Mouse (Mus musculus): ENCODE measurements around the gene Dph5. TPM values are rescaled to one million over a fixed set of nuclear protein-coding genes. Genes with fewer than 3 reads are reported as not detected.
"Not testable (repeated sequence)": the region's sequence is repeated elsewhere in the genome, so short reads cannot be mapped to it uniquely, and the experiment has no call there.

Gene Dph5
- polyA plus RNA-seq (2012; ENCODE audit: insufficient read depth, insufficient read length, missing spikeins): 11.9 and 12.4 TPM in 2 replicates

- peak within 1 kb of the TSS; percentile 97 for H3K27ac ChIP-seq (replicated peaks; ENCODE audit: low read depth, low read length)
- H3K4me3 ChIP-seq (ENCODE audit: insufficient read depth, low read depth, low read length): peak within 1 kb of the TSS; percentile 86
- H3K4me1 ChIP-seq (ENCODE audit: control insufficient read depth, insufficient read depth, insufficient read length, low read length): no peaks in the 10 kb centered on the region
These were observed at the start of gene Dph5 for GRCm38 (mm10) chr3:115887427-115888309. Gene Dph5, plus strand, starts transcription at chr3:115887837.

DNA sequence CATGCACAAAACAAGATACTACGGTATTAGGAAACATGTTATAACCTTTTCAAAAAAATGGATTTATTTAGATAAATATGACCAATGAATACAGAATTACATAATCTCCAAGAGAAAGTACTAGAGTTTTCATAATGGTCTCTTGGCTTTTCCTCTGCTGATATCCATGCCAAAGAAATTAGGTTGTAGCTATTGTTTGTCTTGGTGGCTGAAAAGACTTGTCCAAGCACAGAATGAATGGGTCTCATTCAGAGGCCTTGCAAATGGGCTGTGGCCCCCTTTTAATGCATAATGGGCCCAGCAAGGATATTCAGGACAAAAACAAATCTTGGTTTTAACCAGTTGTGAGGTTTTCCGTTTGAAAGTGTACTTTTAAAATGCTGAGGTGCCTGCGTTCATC is 43.1 kb upstream of the Dph5 start:
- Histone ChIP-seq H3K27ac (replicated peaks; ENCODE audit: low read depth, low read length) (no peak overlapping the region), H3K4me1 (ENCODE audit: control insufficient read depth, insufficient read depth, insufficient read length, low read length) (no peaks in the 10 kb centered on the region), H3K4me3 (ENCODE audit: insufficient read depth, low read depth, low read length) (no peak overlapping the region)

- Histone ChIP-seq H3K4me3 (ENCODE audit: insufficient read depth, low read depth, low read length) (no peak overlapping the region), H3K4me1 (ENCODE audit: control insufficient read depth, insufficient read depth, insufficient read length, low read length) (no peaks in the 10 kb centered on the region), H3K27ac (replicated peaks; ENCODE audit: low read depth, low read length) (no peak overlapping the region)
These were observed 42.5 kb upstream of the Dph5 start for GRCm38 (mm10) chr3:115845032-115845618.

GRCm38 (mm10) chr3:115845724-115846123 is 41.9 kb upstream of the Dph5 start:
- no peak overlapping the region for H3K27ac ChIP-seq (replicated peaks; ENCODE audit: low read depth, low read length)
- H3K4me3 ChIP-seq (ENCODE audit: insufficient read depth, low read depth, low read length): no peak overlapping the region
- H3K4me1 ChIP-seq (ENCODE audit: control insufficient read depth, insufficient read depth, insufficient read length, low read length): no peaks in the 10 kb centered on the region

DNA sequence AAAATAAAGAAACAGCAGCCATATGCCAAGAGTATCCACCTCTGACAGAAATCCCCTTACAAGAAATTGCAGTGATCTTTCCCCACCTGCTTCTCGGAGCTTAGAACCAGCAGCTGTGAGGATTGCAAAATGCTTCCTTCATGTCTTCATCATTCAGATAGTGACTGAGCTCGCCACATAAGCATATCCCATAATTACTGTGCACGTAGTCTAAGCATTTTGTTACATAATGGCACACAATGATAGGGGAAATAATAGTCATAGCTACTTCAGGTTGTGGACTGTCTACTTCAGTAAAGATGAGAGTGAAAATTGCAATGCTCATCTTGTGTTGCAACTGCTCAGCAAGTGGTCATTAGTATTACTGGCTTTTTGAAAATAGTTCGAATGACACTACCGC is 41.5 kb upstream of the Dph5 start:
- Histone ChIP-seq H3K27ac (replicated peaks; ENCODE audit: low read depth, low read length) (no peak overlapping the region), H3K4me3 (ENCODE audit: insufficient read depth, low read depth, low read length) (no peak overlapping the region), H3K4me1 (ENCODE audit: control insufficient read depth, insufficient read depth, insufficient read length, low read length) (no peaks in the 10 kb centered on the region)

GRCm38 (mm10) chr3:115848686-115849480 is 38.8 kb upstream of the Dph5 start:
- H3K27ac ChIP-seq (replicated peaks; ENCODE audit: low read depth, low read length): no peak overlapping the region
- H3K4me1 ChIP-seq (ENCODE audit: control insufficient read depth, insufficient read depth, insufficient read length, low read length): no peaks in the 10 kb centered on the region
- no peak overlapping the region for H3K4me3 ChIP-seq (ENCODE audit: insufficient read depth, low read depth, low read length)

DNA sequence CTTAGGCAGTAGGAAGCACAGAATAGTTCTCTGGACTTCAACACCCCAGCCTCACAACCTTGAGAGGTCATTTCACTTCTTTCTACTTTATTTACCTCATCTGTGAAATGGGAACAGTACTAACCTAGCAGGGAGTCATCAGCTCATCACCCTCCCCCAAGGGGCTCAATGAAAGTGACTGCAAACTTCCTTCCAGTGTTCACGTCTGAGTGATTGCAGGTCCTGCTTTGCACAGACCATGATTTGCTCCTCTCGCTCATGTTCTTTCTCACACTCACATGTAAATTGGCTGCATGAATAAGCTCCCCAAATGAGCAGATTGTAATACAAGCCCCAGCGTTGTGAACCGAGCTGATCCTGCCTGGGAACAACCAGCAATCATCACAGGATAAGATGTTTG is 36.7 kb upstream of the Dph5 start:
- no peak overlapping the region for H3K4me3 ChIP-seq (ENCODE audit: insufficient read depth, low read depth, low read length)
- no peak overlapping the region for H3K27ac ChIP-seq (replicated peaks; ENCODE audit: low read depth, low read length)
- H3K4me1 ChIP-seq (ENCODE audit: control insufficient read depth, insufficient read depth, insufficient read length, low read length): no peaks in the 10 kb centered on the region

- H3K4me1 ChIP-seq (ENCODE audit: control insufficient read depth, insufficient read depth, insufficient read length, low read length): peaks cover 4% of the 10 kb centered on the region; the same call in 1 of the 2 replicates
- no peak overlapping the region for H3K4me3 ChIP-seq (ENCODE audit: insufficient read depth, low read depth, low read length)
- no peak overlapping the region for H3K27ac ChIP-seq (replicated peaks; ENCODE audit: low read depth, low read length)
These were observed 32.9 kb upstream of the Dph5 start for GRCm38 (mm10) chr3:115854672-115855191.

GRCm38 (mm10) chr3:115855576-115855975 is 32.1 kb upstream of the Dph5 start:
- Histone ChIP-seq H3K4me1 (ENCODE audit: control insufficient read depth, insufficient read depth, insufficient read length, low read length) (peaks cover 4% of the 10 kb centered on the region; the same call in 1 of the 2 replicates), H3K4me3 (ENCODE audit: insufficient read depth, low read depth, low read length) (no peak overlapping the region), H3K27ac (replicated peaks; ENCODE audit: low read depth, low read length) (no peak overlapping the region)

- H3K4me3 ChIP-seq (ENCODE audit: insufficient read depth, low read depth, low read length): no peak overlapping the region
- peaks cover 4% of the 10 kb centered on the region; the same call in 1 of the 2 replicates for H3K4me1 ChIP-seq (ENCODE audit: control insufficient read depth, insufficient read depth, insufficient read length, low read length)
- H3K27ac ChIP-seq (replicated peaks; ENCODE audit: low read depth, low read length): no peak overlapping the region
These were observed 31.1 kb upstream of the Dph5 start for GRCm38 (mm10) chr3:115856484-115857022.

DNA sequence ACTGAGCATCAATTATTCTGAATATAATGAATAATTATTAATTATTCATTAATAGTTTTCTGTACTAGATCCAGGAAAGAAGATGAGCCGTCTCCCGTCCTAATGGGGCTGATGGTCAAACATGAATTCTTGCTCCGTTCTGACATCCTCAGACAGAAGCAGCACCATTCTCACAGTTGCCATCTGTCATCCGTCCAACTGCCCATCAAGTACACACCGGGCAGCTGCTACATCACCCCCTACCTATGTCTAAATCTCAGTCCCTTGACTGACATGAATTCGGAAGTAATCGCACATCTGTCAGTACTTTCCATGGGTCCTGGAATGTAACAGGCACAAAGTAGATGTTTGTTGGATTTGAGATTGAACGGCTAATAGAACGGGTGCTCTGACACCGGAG is 30.2 kb upstream of the Dph5 start:
- Histone ChIP-seq H3K27ac (replicated peaks; ENCODE audit: low read depth, low read length) (no peak overlapping the region), H3K4me3 (ENCODE audit: insufficient read depth, low read depth, low read length) (no peak overlapping the region)

DNA sequence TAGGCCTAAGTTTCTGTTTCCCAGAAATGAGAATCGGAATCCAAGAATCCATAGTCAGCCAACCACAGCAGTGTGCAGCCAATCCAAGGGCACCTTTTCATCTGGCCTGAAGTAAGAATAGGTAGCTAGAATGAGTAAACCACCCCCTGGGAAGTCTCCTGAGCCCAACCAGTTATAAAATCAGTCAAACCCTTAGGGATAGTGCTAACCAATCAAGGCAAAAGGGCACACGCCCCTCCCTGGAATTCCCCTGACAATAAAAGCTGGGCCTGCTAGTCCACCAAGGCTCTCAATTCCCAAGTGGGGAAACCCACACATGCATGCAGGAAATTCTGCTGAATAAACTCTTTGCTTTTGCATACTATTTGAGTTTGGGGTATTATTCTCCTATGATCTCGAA is 28.8 kb upstream of the Dph5 start:
- Histone ChIP-seq H3K4me1 (ENCODE audit: control insufficient read depth, insufficient read depth, insufficient read length, low read length) (peaks cover 4% of the 10 kb centered on the region; the same call in 1 of the 2 replicates), H3K27ac (replicated peaks; ENCODE audit: low read depth, low read length) (0 out of 2 replicates have a peak overlapping the region, but pooled peaks have one; percentile 2), H3K4me3 (ENCODE audit: insufficient read depth, low read depth, low read length) (no peak overlapping the region)

More for the DNA sequence above, 30.2 kb upstream of the Dph5 start:
- peaks cover 4% of the 10 kb centered on the region; the same call in 1 of the 2 replicates for H3K4me1 ChIP-seq (ENCODE audit: control insufficient read depth, insufficient read depth, insufficient read length, low read length)

DNA sequence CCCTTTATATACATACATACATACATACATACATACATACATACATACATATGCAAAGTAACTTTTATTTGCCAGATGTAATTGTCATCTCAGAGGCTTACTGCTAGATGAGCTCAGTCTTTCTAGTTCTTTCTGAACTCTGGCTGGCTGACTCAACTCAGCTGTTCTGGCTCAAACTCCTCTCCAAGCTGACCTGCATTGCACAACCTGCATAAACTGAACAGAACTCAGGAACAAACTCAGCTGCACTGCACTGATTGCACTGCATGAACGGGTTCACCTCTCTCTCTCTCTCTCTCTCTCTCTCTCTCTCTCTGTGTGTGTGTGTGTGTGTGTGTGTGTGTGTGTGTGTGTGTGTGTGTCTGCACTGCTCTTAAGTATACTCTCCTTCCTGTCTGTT is 26.9 kb upstream of the Dph5 start:
- H3K27ac ChIP-seq (replicated peaks; ENCODE audit: low read depth, low read length); H3K4me1 ChIP-seq (ENCODE audit: control insufficient read depth, insufficient read depth, insufficient read length, low read length); H3K4me3 ChIP-seq (ENCODE audit: insufficient read depth, low read depth, low read length): not testable (repeated sequence)

DNA sequence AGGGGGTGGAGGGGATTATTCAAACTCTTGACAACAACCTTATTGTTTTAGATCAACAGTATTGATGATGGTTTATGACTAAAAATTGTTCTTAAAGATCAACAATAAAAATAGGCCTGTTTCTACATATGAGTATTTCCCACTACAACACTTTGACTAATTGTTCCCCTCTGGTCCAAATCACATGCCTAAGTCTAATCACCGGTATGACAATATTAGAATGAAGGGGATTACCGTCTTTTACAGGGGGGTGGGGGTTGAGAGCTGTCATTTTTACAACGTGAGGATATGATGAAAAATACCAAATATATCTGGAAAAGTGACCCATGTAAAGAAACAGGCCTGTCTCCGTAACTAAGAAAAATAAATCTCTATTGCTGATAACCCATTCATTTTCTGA is 24.1 kb upstream of the Dph5 start:
- Histone ChIP-seq H3K27ac (replicated peaks; ENCODE audit: low read depth, low read length) (no peak overlapping the region), H3K4me3 (ENCODE audit: insufficient read depth, low read depth, low read length) (no peak overlapping the region)

More for the DNA sequence above, 24.1 kb upstream of the Dph5 start:
- H3K4me1 ChIP-seq (ENCODE audit: control insufficient read depth, insufficient read depth, insufficient read length, low read length): peaks cover 4% of the 10 kb centered on the region; the same call in 1 of the 2 replicates

Data from brown adipose tissue, adult 24 weeks (tissue).